Mouse (Mus musculus) heart, embryonic 11.5 days (tissue): ENCODE results near the gene Fyb2. TPM values are rescaled to one million over a fixed set of nuclear protein-coding genes. Genes with fewer than 3 reads are reported as not detected.
"Not testable (repeated sequence)": the region's sequence is repeated elsewhere in the genome, so short reads cannot be mapped to it uniquely, and the experiment has no call there.

Experiments used
- ATAC-seq: fragments of 200-750 bp; cut with Nextera tagmentation; replicated peaks from 2 replicates; pipeline ENCODE4 v1.8.0; 2017; ENCODE audit warnings: moderate library complexity; ENCODE audit not compliant: insufficient number of reproducible peaks, low FRiP score, low TSS enrichment
- H3K27ac ChIP-seq: fragments of 300-500 bp; sonication (generic); 2 replicates; pipeline ENCODE4 v1.5.1; 2014; ENCODE audit warnings: mild to moderate bottlenecking, low read depth, low read length
- H3K27me3 ChIP-seq: fragments of 300-500 bp; sonication (generic); 2 replicates; pipeline ENCODE4 v1.6.1; 2014; ENCODE audit warnings: mild to moderate bottlenecking, low read length, mixed read lengths; ENCODE audit not compliant: control insufficient read depth, insufficient read depth
- H3K36me3 ChIP-seq: fragments of 300-500 bp; sonication (generic); 2 replicates; pipeline ENCODE4 v1.6.1; 2014; ENCODE audit warnings: mild to moderate bottlenecking, low read length, moderate library complexity, mixed read lengths; ENCODE audit not compliant: control insufficient read depth, insufficient read depth
- H3K4me1 ChIP-seq: fragments of 300-500 bp; sonication (generic); 2 replicates; pipeline ENCODE4 v1.6.1; 2014; ENCODE audit warnings: low read length; ENCODE audit not compliant: control insufficient read depth, insufficient read depth
- H3K4me2 ChIP-seq: fragments of 300-500 bp; sonication (generic); 2 replicates; pipeline ENCODE4 v1.6.1; 2014; ENCODE audit warnings: mild to moderate bottlenecking, moderate library complexity
- H3K4me3 ChIP-seq: fragments of 300-500 bp; sonication (generic); 2 replicates; pipeline ENCODE4 v1.5.1; 2014; ENCODE audit warnings: low read depth, low read length
- H3K9ac ChIP-seq: fragments of 300-500 bp; sonication (generic); 2 replicates; pipeline ENCODE4 v1.6.1; 2014; ENCODE audit warnings: mild to moderate bottlenecking, low read depth, low read length, moderate library complexity
- H3K9me3 ChIP-seq: fragments of 300-500 bp; sonication (generic); replicated peaks from 2 replicates; pipeline ENCODE4 v1.6.1; 2016; ENCODE audit warnings: low read length; ENCODE audit not compliant: control insufficient read depth
- WGBS: fragments of 180-500 bp; shearing (Covaris S2); extraction: QIAGEN DNeasy Blood & Tissue Kit; methylation state at CpG from one replicate; pipeline ENCODE4 v1.1.7; 2014; ENCODE audit not compliant: insufficient replicate concordance; 5-methylcytosine and 5-hydroxymethylcytosine counted together
- polyA plus RNA-seq: library from polyadenylated mRNA; unstranded; fragments of >200 nt; fragmentation: Nextera tagmentation; extraction: Ambion mirVana; gene quantifications from 2 replicates; pipeline ENCODE4 v1.2.1, GENCODE M21; 2014

The Fyb2 gene
- polyA plus RNA-seq, 1 experiment from 2014 or later = 0.06 TPM

- not testable (repeated sequence) for H3K36me3 ChIP-seq, H3K27me3 ChIP-seq, H3K4me2 ChIP-seq, H3K9me3 ChIP-seq, H3K4me1 ChIP-seq, H3K4me3 ChIP-seq, ATAC-seq, H3K9ac ChIP-seq, H3K27ac ChIP-seq
- 81% methylated on average over 12 of the region's 12 CpGs for WGBS
Observed at GRCm38 (mm10) chr4:105004649-105005048, 91.4 kb downstream of the Fyb2 start.

- no peak overlapping the region for H3K27ac ChIP-seq
- no peak overlapping the region for H3K9ac ChIP-seq
- H3K4me3 ChIP-seq = no peak overlapping the region
- no peaks in the 10 kb centered on the region for H3K4me1 ChIP-seq
- H3K36me3 ChIP-seq = no peaks in the 10 kb centered on the region
- no peaks in the 10 kb centered on the region for H3K27me3 ChIP-seq
- no peaks in the 10 kb centered on the region; the same call in 1 of the 2 replicates for H3K9me3 ChIP-seq
- H3K4me2 ChIP-seq = no peak overlapping the region
- ATAC-seq = no peak
- WGBS = 82% methylated on average over 4 of the region's 4 CpGs
Observed at GRCm38 (mm10) chr4:105007360-105008018, 94.2 kb downstream of the Fyb2 start.

- 90% methylated on average over 7 of the region's 7 CpGs for WGBS
- Histone ChIP-seq H3K36me3 (no peaks in the 10 kb centered on the region), H3K4me1 (no peaks in the 10 kb centered on the region), H3K4me2 (no peak overlapping the region), H3K27ac (no peak overlapping the region), H3K27me3 (no peaks in the 10 kb centered on the region), H3K9me3 (no peaks in the 10 kb centered on the region; the same call in 1 of the 2 replicates), H3K4me3 (no peak overlapping the region), H3K9ac (no peak overlapping the region)
- ATAC-seq = no peak
Observed at GRCm38 (mm10) chr4:105013718-105014117, 100.5 kb downstream of the Fyb2 start.

- WGBS = 84% methylated on average over 6 of the region's 6 CpGs
- H3K4me2 ChIP-seq = no peak overlapping the region
- no peak overlapping the region for H3K9ac ChIP-seq
Observed at GRCm38 (mm10) chr4:105015496-105015895, 102.2 kb downstream of the Fyb2 start.

GRCm38 (mm10) chr4:105016006-105016613 lies 102.9 kb downstream of the Fyb2 start:
- Histone ChIP-seq H3K9ac (no peak overlapping the region), H3K4me3 (no peak overlapping the region), H3K27ac (no peak overlapping the region), H3K36me3 (no peaks in the 10 kb centered on the region), H3K27me3 (no peaks in the 10 kb centered on the region), H3K4me1 (no peaks in the 10 kb centered on the region), H3K4me2 (no peak overlapping the region), H3K9me3 (no peaks in the 10 kb centered on the region)
- WGBS = 76% methylated on average over 4 of the region's 4 CpGs
- ATAC-seq = no peak

More at GRCm38 (mm10) chr4:105015496-105015895, 102.2 kb downstream of the Fyb2 start:
- Histone ChIP-seq H3K4me3 (no peak overlapping the region), H3K27ac (no peak overlapping the region), H3K4me1 (no peaks in the 10 kb centered on the region), H3K36me3 (no peaks in the 10 kb centered on the region), H3K27me3 (no peaks in the 10 kb centered on the region), H3K9me3 (no peaks in the 10 kb centered on the region)
- ATAC-seq = no peak

GRCm38 (mm10) chr4:105027278-105027677 lies 114.0 kb downstream of the Fyb2 start:
- 73% methylated on average over 6 of the region's 6 CpGs for WGBS
- no peak overlapping the region for H3K4me2 ChIP-seq
- H3K9ac ChIP-seq = no peak overlapping the region
- H3K9me3 ChIP-seq = no peaks in the 10 kb centered on the region
- no peak for ATAC-seq
- H3K4me3 ChIP-seq = no peak overlapping the region
- no peaks in the 10 kb centered on the region for H3K27me3 ChIP-seq
- H3K36me3 ChIP-seq = no peaks in the 10 kb centered on the region
- H3K4me1 ChIP-seq = no peaks in the 10 kb centered on the region
- H3K27ac ChIP-seq = no peak overlapping the region

GRCm38 (mm10) chr4:105031104-105031503 lies 117.8 kb downstream of the Fyb2 start:
- Histone ChIP-seq H3K9ac (no peak overlapping the region), H3K4me1 (no peaks in the 10 kb centered on the region), H3K4me3 (no peak overlapping the region), H3K27me3 (no peaks in the 10 kb centered on the region), H3K27ac (no peak overlapping the region), H3K9me3 (no peaks in the 10 kb centered on the region), H3K36me3 (no peaks in the 10 kb centered on the region), H3K4me2 (no peak overlapping the region)
- ATAC-seq = no peak
- 83% methylated on average over 8 of the region's 8 CpGs for WGBS

GRCm38 (mm10) chr4:105033153-105033552 lies 119.9 kb downstream of the Fyb2 start:
- H3K27me3 ChIP-seq = no peaks in the 10 kb centered on the region
- no peak overlapping the region for H3K9ac ChIP-seq
- H3K36me3 ChIP-seq = no peaks in the 10 kb centered on the region
- no peak overlapping the region for H3K4me3 ChIP-seq
- H3K27ac ChIP-seq = no peak overlapping the region
- no peak for ATAC-seq
- H3K4me1 ChIP-seq = no peaks in the 10 kb centered on the region
- WGBS = 53% methylated on average over 7 of the region's 7 CpGs
- H3K4me2 ChIP-seq = no peak overlapping the region
- no peaks in the 10 kb centered on the region for H3K9me3 ChIP-seq

GRCm38 (mm10) chr4:105034259-105034658 lies 121.0 kb downstream of the Fyb2 start:
- H3K4me2 ChIP-seq = no peak overlapping the region
- ATAC-seq = no peak
- H3K9ac ChIP-seq = no peak overlapping the region
- no peak overlapping the region for H3K4me3 ChIP-seq
- H3K4me1 ChIP-seq = no peaks in the 10 kb centered on the region
- H3K27ac ChIP-seq = no peak overlapping the region
- H3K9me3 ChIP-seq = no peaks in the 10 kb centered on the region
- H3K27me3 ChIP-seq = no peaks in the 10 kb centered on the region
- no peaks in the 10 kb centered on the region for H3K36me3 ChIP-seq
